Mouse (Mus musculus): ENCODE results near the gene Tssk3. TPM values are rescaled to one million over a fixed set of nuclear protein-coding genes. Genes with fewer than 3 reads are reported as not detected.

Gene Tssk3
- total RNA-seq, 2 experiments from 2014 or later, result 0.37 to 0.51 TPM

DNA sequence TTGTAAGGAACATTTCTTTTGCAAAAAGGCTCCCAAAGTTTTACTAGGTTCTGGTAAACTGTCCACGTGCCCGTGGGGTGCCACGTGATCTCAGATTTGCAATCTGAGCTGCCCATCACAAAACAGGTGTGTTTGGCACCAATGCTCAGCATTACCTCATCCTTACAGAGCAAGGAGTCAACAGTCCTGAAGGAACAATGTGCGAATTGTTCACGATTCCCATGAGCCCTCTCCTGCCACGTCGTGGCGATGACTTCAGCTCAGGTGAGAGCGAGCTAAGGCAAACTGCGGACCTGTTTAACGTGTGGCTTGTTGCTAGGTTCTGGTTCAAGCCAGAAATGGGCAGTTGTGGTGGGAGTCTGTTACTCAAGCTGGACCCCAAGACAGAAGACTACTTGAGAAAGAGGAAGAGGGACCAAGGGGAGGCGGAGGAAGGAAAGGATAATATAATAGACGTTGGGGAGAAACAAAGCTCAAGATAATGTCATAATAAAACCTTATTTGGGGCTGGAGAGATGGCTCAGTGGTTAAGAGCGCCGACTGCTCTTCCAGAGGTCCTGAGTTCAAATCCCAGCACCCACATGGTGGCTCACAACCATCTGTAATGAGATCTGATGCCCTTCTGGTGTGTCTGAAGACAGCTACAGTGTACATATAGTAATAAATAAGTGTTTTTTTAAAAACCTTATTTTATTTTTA is 39.2 kb downstream of the Tssk3 start:
- no peak for DNase-seq (ENCODE audit: low spot score in 2 of 2)

- no peak for DNase-seq (ENCODE audit: low spot score in 2 of 2)
Measured at GRCm38 (mm10) chr4:129450851-129451250, 40.0 kb downstream of the Tssk3 start.

DNA sequence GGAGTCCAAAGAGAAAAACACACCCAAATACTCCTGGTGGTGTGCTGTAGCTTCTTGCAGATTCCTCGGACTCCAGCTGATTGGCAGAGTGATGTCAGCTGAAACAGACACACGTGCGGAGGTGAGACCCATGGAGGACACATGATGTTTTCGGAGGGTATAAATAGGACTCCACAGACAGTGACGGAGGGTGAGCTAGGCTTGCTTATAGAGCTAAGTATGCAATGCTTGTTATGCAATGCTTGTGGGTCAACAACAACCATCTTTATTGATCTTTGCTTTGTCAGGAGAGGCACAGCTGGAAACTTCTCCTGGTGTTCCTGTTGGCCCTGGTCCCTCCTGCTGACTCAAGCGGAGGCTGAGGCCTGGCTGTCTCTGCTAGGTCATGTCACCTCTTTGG is 42.1 kb downstream of the Tssk3 start:
- no peak for DNase-seq (ENCODE audit: low spot score in 2 of 2)

DNA sequence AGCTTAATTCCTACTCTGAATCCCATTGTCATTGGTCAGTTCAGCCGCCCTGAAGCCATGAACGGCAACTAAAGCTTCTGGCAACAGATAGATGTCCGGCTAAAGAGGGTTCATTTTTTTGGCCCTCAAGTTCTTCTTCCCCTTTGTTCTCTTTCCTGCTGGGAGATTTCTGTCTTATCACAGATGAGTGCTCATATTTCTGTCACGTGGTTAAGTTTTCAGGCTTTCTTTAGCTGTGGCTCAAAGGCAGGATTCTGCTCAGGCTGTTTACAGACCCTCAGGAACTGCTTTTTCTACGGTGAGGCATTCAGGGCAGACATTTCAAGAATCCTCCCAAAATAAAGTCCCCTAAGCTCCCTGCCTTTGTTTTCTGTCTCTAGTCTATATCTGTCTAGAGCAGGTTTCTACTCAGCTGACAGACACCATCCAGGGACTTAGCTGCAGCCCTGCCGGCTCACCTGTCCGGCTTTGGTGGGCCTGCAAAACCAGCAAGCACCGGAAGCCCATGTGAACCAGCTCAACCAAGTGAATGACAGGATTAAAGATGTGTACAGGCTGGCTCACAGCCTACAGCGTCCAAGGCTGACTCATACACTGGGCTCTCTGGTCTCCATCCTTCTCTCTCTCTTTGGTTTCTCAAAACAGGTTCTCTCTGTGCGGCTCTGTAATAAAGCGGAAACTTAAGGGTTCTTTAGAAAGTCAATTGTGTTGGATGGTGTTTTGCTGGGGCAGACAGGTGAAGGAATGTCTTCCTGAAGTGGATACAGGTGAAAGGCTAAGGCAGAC is 42.9 kb downstream of the Tssk3 start:
- DNase-seq (ENCODE audit: low spot score in 2 of 2), result no peak

GRCm38 (mm10) chr4:129447360-129447759 is 43.5 kb downstream of the Tssk3 start:
- no peak for DNase-seq (ENCODE audit: low spot score in 2 of 2)

DNA sequence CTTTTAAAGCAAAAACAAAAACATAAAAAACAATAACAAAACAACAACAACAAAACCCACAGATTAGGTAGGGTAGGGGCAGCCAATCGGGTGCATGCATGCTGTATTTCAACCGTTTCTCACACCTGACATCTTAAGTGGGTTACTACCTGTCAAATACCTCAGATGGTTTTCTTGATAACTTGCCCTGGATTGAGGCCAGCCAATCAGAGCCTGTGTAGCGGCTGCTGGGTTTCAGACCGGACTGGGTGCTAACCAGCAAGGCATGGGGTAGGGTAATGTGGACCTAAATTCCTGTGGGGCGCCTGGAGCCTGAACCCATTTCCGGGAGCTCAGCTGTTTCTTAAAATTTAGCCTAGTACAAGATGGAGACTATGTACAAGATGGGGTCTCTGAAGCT is 49.7 kb downstream of the Tssk3 start:
- no peak for DNase-seq (ENCODE audit: low spot score in 2 of 2)

DNA sequence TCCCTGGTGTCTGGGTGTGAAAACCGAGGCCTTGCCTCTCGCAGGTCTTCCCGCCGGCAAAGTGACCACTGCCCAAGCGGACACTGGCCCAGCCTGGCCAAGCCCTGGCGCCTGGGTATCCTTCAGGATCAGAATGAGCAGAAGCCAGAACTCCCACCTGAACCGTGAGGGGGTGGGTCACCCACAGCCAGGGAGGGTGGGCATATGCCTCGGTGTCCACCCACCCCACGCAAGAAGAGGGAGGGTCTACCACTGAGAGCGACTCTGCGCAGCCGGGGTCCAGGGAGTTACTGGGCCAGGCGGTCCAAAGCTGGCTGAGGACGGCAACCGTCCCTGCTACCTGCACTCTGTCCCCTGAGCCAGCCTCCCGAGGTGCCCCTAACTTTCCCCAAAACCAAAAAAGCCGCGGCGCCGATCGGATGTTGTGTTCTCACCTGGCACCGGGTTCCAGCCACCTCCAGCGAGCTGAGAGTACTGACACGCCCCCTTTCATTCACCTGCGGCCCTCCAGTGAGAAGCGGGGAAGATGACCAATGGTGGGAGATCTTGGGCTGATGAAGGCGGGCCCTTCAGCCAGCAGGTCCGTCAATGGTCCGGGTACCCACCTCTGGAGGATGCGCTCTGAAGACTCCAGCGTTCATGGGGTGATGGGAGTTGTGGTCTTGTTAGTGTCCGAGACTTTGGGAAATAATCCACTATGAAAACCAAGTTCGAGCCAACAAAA is 50.3 kb downstream of the Tssk3 start, which contains the start of gene Zbtb8b:
Gene Zbtb8b (minus strand): TSS at position 514 of the 724 bp plus-strand sequence.
- DNase-seq (ENCODE audit: low spot score in 2 of 2), result peak; percentile 74 to 81

Other genes with a start within 250 kb of the Tssk3 start
- 10 to 100 TPM; 11.4 to 12.1 TPM for gene C77080, start 229.6 kb downstream of the Tssk3 start, total RNA-seq (2021)
- 1 to 10 TPM; 1.6 to 1.7 TPM for gene Sync, start 203.4 kb downstream of the Tssk3 start, total RNA-seq (2021)
- 100 to 1,000 TPM; 124 to 139 TPM for gene Rbbp4, start 155.7 kb downstream of the Tssk3 start, total RNA-seq (2021)
- gene Zbtb8os, start 155.3 kb downstream of the Tssk3 start, total RNA-seq (2021), result 10 to 100 TPM; 26.9 to 30.2 TPM
- gene Zbtb8a, start 112.9 kb downstream of the Tssk3 start, total RNA-seq (2021), result 1 to 10 TPM; 7.8 to 8.0 TPM
- 1 to 10 TPM; 4.4 to 5.1 TPM for gene Zbtb8b, start 50.2 kb downstream of the Tssk3 start, total RNA-seq (2021)
- gene Bsdc1, start 29.4 kb downstream of the Tssk3 start, total RNA-seq (2021), result 10 to 100 TPM; 41.4 to 46.9 TPM
- 1 to 10 TPM; 1.0 to 2.0 TPM for gene Fam229a, start 168 bp upstream of the Tssk3 start, total RNA-seq (2021)
- 100 to 1,000 TPM; 713 to 734 TPM for gene Marcksl1, start 22.6 kb upstream of the Tssk3 start, total RNA-seq (2021)
- gene Hdac1, start 51.7 kb upstream of the Tssk3 start, total RNA-seq (2021), result 10 to 100 TPM; 40.5 to 40.9 TPM
- 1 to 10 TPM; 9.1 to 9.3 TPM for gene Lck, start 82.6 kb upstream of the Tssk3 start, total RNA-seq (2021)
- gene Fam167b, start 87.5 kb upstream of the Tssk3 start, total RNA-seq (2021), result not detected
- gene Eif3i, start 109.6 kb upstream of the Tssk3 start, total RNA-seq (2021), result 100 to 1,000 TPM; 136 to 140 TPM
- 10 to 100 TPM; 95.6 to 99.1 TPM for gene Tmem234, start 109.6 kb upstream of the Tssk3 start, total RNA-seq (2021)
- 1 to 10 TPM; 3.1 to 5.3 TPM for gene Dcdc2b, start 123.2 kb upstream of the Tssk3 start, total RNA-seq (2021)
- gene Iqcc, start 128.1 kb upstream of the Tssk3 start, total RNA-seq (2021), result 10 to 100 TPM; 27.5 to 27.6 TPM
- 100 to 1,000 TPM; 123 to 140 TPM for gene Ccdc28b, start 132.9 kb upstream of the Tssk3 start, total RNA-seq (2021)
- gene Txlna, start 150.0 kb upstream of the Tssk3 start, total RNA-seq (2021), result 10 to 100 TPM; 41.4 to 46.8 TPM
- gene Kpna6, start 181.7 kb upstream of the Tssk3 start, total RNA-seq (2021), result 10 to 100 TPM; 74.7 to 90.0 TPM
- 10 to 100 TPM; 13.0 to 13.1 TPM for gene Tmem39b, start 205.8 kb upstream of the Tssk3 start, total RNA-seq (2021)

Measured in layer of hippocampus, postnatal 10 days (tissue).